Mouse (Mus musculus) midbrain, embryonic 13.5 days (tissue): ENCODE results near the gene Cdc42bpa. TPM values are rescaled to one million over a fixed set of nuclear protein-coding genes. Genes with fewer than 3 reads are reported as not detected.

ENCODE experiments used
- ATAC-seq: fragments of 200-750 bp; cut with Nextera tagmentation; 2 replicates; pipeline ENCODE4 v1.8.0; 2017; ENCODE audit warnings: mild to moderate bottlenecking, moderate TSS enrichment, moderate library complexity
- H3K27ac ChIP-seq: fragments of 300-500 bp; sonication (generic); 2 replicates; pipeline ENCODE4 v1.5.1; 2015; ENCODE audit warnings: inconsistent platforms, mild to moderate bottlenecking, moderate library complexity
- H3K27me3 ChIP-seq: fragments of 300-500 bp; sonication (generic); 2 replicates; pipeline ENCODE4 v1.6.1; 2015; ENCODE audit warnings: mild to moderate bottlenecking, inconsistent platforms
- H3K36me3 ChIP-seq: fragments of 300-500 bp; sonication (generic); 2 replicates; pipeline ENCODE4 v1.6.1; 2015; ENCODE audit warnings: mild to moderate bottlenecking, inconsistent platforms
- H3K4me1 ChIP-seq: fragments of 300-500 bp; sonication (generic); replicated peaks from 2 replicates; pipeline ENCODE4 v1.6.1; 2015; ENCODE audit warnings: inconsistent platforms
- H3K4me2 ChIP-seq: fragments of 300-500 bp; sonication (generic); replicated peaks from 2 replicates; pipeline ENCODE4 v1.6.1; 2015; ENCODE audit warnings: moderate library complexity, mild to moderate bottlenecking, inconsistent platforms
- H3K4me3 ChIP-seq: fragments of 300-500 bp; sonication (generic); replicated peaks from 2 replicates; pipeline ENCODE4 v1.5.1; 2015; ENCODE audit warnings: mild to moderate bottlenecking, inconsistent platforms
- H3K9ac ChIP-seq: fragments of 300-500 bp; sonication (generic); replicated peaks from 2 replicates; pipeline ENCODE4 v1.6.1; 2015; ENCODE audit warnings: mild to moderate bottlenecking, inconsistent platforms
- H3K9me3 ChIP-seq: fragments of 300-500 bp; sonication (generic); 2 replicates; pipeline ENCODE4 v1.6.1; 2016; ENCODE audit warnings: mild to moderate bottlenecking, inconsistent platforms
- WGBS: fragments of 180-500 bp; shearing (Covaris S2); methylation state at CpG from one replicate; pipeline ENCODE4 v1.1.7; 2015; 5-methylcytosine and 5-hydroxymethylcytosine counted together
- polyA plus RNA-seq: library from polyadenylated mRNA; unstranded; fragments of >200 nt; fragmentation: Nextera tagmentation; extraction: Ambion mirVana; gene quantifications from 2 replicates; pipeline ENCODE4 v1.2.1, GENCODE M21; 2015

Cdc42bpa gene
- polyA plus RNA-seq, 1 experiment from 2014 or later, result 20.8 TPM

GRCm38 (mm10) chr1:180199715-180200050 is 239.4 kb downstream of the Cdc42bpa start:
- Histone ChIP-seq H3K4me2 (no peak overlapping the region), H3K9ac (no peak overlapping the region), H3K27ac (no peak overlapping the region), H3K4me1 (peaks cover 12% of the 10 kb centered on the region), H3K27me3 (peaks cover 4% of the 10 kb centered on the region; the same call in 1 of the 2 replicates), H3K36me3 (no peaks in the 10 kb centered on the region), H3K9me3 (0 out of 2 replicates have a peak, but pooled peaks cover 7% of the 10 kb centered on the region), H3K4me3 (no peak overlapping the region)
- ATAC-seq, result no peak
- 76% methylated on average over 4 of the region's 4 CpGs for WGBS

GRCm38 (mm10) chr1:180200722-180201121 is 240.4 kb downstream of the Cdc42bpa start:
- Histone ChIP-seq H3K4me1 (peaks cover 5% of the 10 kb centered on the region), H3K4me3 (no peak overlapping the region), H3K36me3 (no peaks in the 10 kb centered on the region), H3K27ac (no peak overlapping the region), H3K9me3 (0 out of 2 replicates have a peak, but pooled peaks cover 9% of the 10 kb centered on the region), H3K4me2 (no peak overlapping the region), H3K9ac (no peak overlapping the region), H3K27me3 (no peaks in the 10 kb centered on the region; the same call in 1 of the 2 replicates)
- 67% methylated on average over 5 of the region's 5 CpGs for WGBS
- no peak for ATAC-seq

- Histone ChIP-seq H3K4me3 (no peak overlapping the region), H3K4me2 (no peak overlapping the region), H3K9me3 (0 out of 2 replicates have a peak, but pooled peaks cover 9% of the 10 kb centered on the region), H3K27me3 (no peaks in the 10 kb centered on the region), H3K4me1 (no peaks in the 10 kb centered on the region), H3K27ac (no peak overlapping the region), H3K9ac (no peak overlapping the region), H3K36me3 (no peaks in the 10 kb centered on the region)
- 85% methylated on average over 3 of the region's 3 CpGs for WGBS
- ATAC-seq, result no peak
Measured at GRCm38 (mm10) chr1:180208370-180208769, 248.1 kb downstream of the Cdc42bpa start.

- Histone ChIP-seq H3K4me3 (no peak overlapping the region), H3K4me1 (no peaks in the 10 kb centered on the region), H3K27ac (no peak overlapping the region), H3K9ac (no peak overlapping the region), H3K4me2 (no peak overlapping the region), H3K9me3 (0 out of 2 replicates have a peak, but pooled peaks cover under 1% of the 10 kb centered on the region), H3K27me3 (no peaks in the 10 kb centered on the region; the same call in 1 of the 2 replicates), H3K36me3 (no peaks in the 10 kb centered on the region)
- WGBS, result 76% methylated on average over 4 of the region's 4 CpGs
- no peak for ATAC-seq
Measured at GRCm38 (mm10) chr1:180210031-180210432, 249.8 kb downstream of the Cdc42bpa start.

GRCm38 (mm10) chr1:180210781-180211271 is 250.6 kb downstream of the Cdc42bpa start:
- H3K27ac ChIP-seq, result no peak overlapping the region
- no peak overlapping the region for H3K9ac ChIP-seq
- no peaks in the 10 kb centered on the region; the same call in 1 of the 2 replicates for H3K27me3 ChIP-seq
- H3K4me3 ChIP-seq, result no peak overlapping the region
- no peak for ATAC-seq
- H3K36me3 ChIP-seq, result no peaks in the 10 kb centered on the region
- 88% methylated on average over 9 of the region's 9 CpGs for WGBS
- H3K4me1 ChIP-seq, result no peaks in the 10 kb centered on the region
- H3K9me3 ChIP-seq, result no peaks in the 10 kb centered on the region
- no peak overlapping the region for H3K4me2 ChIP-seq

- Histone ChIP-seq H3K9ac (no peak overlapping the region), H3K4me2 (no peak overlapping the region), H3K4me1 (no peaks in the 10 kb centered on the region), H3K4me3 (no peak overlapping the region), H3K9me3 (no peaks in the 10 kb centered on the region), H3K36me3 (no peaks in the 10 kb centered on the region), H3K27ac (no peak overlapping the region), H3K27me3 (no peaks in the 10 kb centered on the region; the same call in 1 of the 2 replicates)
- ATAC-seq, result no peak
- 93% methylated on average over 5 of the region's 5 CpGs for WGBS
Measured at GRCm38 (mm10) chr1:180212911-180213310, 252.6 kb downstream of the Cdc42bpa start.

- H3K4me1 ChIP-seq, result no peaks in the 10 kb centered on the region
- no peaks in the 10 kb centered on the region for H3K36me3 ChIP-seq
- WGBS, result 25% methylated on average over 4 of the region's 4 CpGs
- no peak overlapping the region for H3K4me3 ChIP-seq
- H3K9me3 ChIP-seq, result no peaks in the 10 kb centered on the region
- H3K27ac ChIP-seq, result no peak overlapping the region
- no peak overlapping the region for H3K9ac ChIP-seq
- no peak overlapping the region for H3K4me2 ChIP-seq
- peak; percentile 56 for ATAC-seq
- no peaks in the 10 kb centered on the region; the same call in 1 of the 2 replicates for H3K27me3 ChIP-seq
Measured at GRCm38 (mm10) chr1:180215044-180215443, 254.8 kb downstream of the Cdc42bpa start.

Other genes starting within 250 kb of the Cdc42bpa start
- gene Kif28, start 215.2 kb upstream of the Cdc42bpa start, polyA plus RNA-seq, result 0.07 TPM in 1 of 2 replicates, not detected in the other
- gene Gm10518, start 157.1 kb upstream of the Cdc42bpa start, polyA plus RNA-seq, result 0.22 TPM in 1 of 2 replicates, not detected in the other
- gene Ahctf1, start 156.8 kb upstream of the Cdc42bpa start, polyA plus RNA-seq, result 21.7 and 21.9 TPM in 2 replicates
- 2.2 and 2.6 TPM in 2 replicates for gene Coq8a, start 239.1 kb downstream of the Cdc42bpa start, polyA plus RNA-seq